Mouse (Mus musculus) MN1 (cell line): ENCODE data around the gene Rit1.
A peak's percentile ranks its signal among the peaks of the same experiment; 100 is the strongest.
"Not testable (repeated sequence)": the region's sequence is repeated elsewhere in the genome, so short reads cannot be mapped to it uniquely, and the experiment has no call there.

Experiments
- DNase-seq: peaks from one replicate; pipeline ENCODE4 v3.0.0-alpha.2; 2016; ENCODE audit warnings: low spot score

The Rit1 gene

GRCm38 (mm10) chr3:88738641-88739040, 22.0 kb downstream of the Rit1 start:
- no peak for DNase-seq

- no peak for DNase-seq
These were observed 23.5 kb downstream of the Rit1 start for GRCm38 (mm10) chr3:88740147-88740546.

- DNase-seq, result no peak
These were observed 28.9 kb downstream of the Rit1 start for GRCm38 (mm10) chr3:88745534-88745933.

GRCm38 (mm10) chr3:88746139-88746870, 29.7 kb downstream of the Rit1 start:
- no peak for DNase-seq

GRCm38 (mm10) chr3:88746871-88747231, 30.2 kb downstream of the Rit1 start:
- no peak for DNase-seq

- DNase-seq, result no peak
These were observed 37.6 kb downstream of the Rit1 start for GRCm38 (mm10) chr3:88754283-88754682.

GRCm38 (mm10) chr3:88755541-88755940, 38.9 kb downstream of the Rit1 start:
- DNase-seq, result no peak

- no peak for DNase-seq
These were observed 39.6 kb downstream of the Rit1 start for GRCm38 (mm10) chr3:88756276-88756675.

- DNase-seq, result peak; percentile 72
These were observed 41.4 kb downstream of the Rit1 start for GRCm38 (mm10) chr3:88758045-88758500.

GRCm38 (mm10) chr3:88761619-88762018, 45.0 kb downstream of the Rit1 start:
- no peak for DNase-seq

- DNase-seq, result no peak
These were observed 45.8 kb downstream of the Rit1 start for GRCm38 (mm10) chr3:88762401-88762831.

- peak; percentile 87 for DNase-seq
These were observed 54.7 kb downstream of the Rit1 start for GRCm38 (mm10) chr3:88771189-88771940.

GRCm38 (mm10) chr3:88771941-88772280, 55.3 kb downstream of the Rit1 start:
- DNase-seq, result not testable (repeated sequence)

- peak; percentile 86 for DNase-seq
These were observed 55.8 kb downstream of the Rit1 start for GRCm38 (mm10) chr3:88772399-88772798.

- not testable (repeated sequence) for DNase-seq
These were observed 56.5 kb downstream of the Rit1 start for GRCm38 (mm10) chr3:88773163-88773562.

GRCm38 (mm10) chr3:88774939-88775841, 58.6 kb downstream of the Rit1 start, which contains the start of gene Syt11:
Gene Syt11, minus strand, starts transcription at chr3:88775164.
- DNase-seq, result peak; percentile 36
